Mouse (Mus musculus) liver, adult 2 months (tissue): ENCODE data around the gene Vwa5b1.

Experiments used
- CTCF ChIP-seq: fragments of 200-500 bp; IDR thresholded peaks from 2 replicates; pipeline ENCODE4 v1.5.1; 2011; ENCODE audit warnings: low read depth, low read length, control low read depth
- POLR2A ChIP-seq: fragments of 200-500 bp; IDR thresholded peaks from 2 replicates; pipeline ENCODE4 v1.6.1; 2011; ENCODE audit warnings: low read length, control low read depth; ENCODE audit not compliant: insufficient read depth; ENCODE audit errors: extremely low read depth

DNA sequence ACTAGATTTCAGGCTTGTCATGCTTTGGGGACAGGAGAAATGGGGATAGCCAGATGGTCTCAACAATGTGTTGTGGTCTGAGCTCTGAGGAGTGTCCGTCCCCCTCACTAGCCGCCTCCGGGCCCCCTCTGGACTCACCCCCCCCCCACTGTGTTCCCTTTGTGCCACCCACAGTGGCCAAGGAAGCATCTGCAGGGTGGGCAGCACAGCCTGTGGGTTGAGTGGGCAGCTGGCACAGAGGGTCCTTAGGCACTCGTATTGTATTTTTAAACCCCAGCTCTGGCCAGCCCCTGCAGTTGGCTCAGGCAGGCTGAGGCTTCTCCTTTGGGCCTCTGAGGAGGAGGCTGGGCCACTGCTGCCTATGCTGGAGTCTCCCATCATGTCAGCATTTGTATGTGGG lies 110.0 kb downstream of the Vwa5b1 start:
- no peak for TF ChIP-seq CTCF
- no peak for TF ChIP-seq POLR2A
